Mouse (Mus musculus): ENCODE results near the gene Fam163b. TPM values are rescaled to one million over a fixed set of nuclear protein-coding genes. Genes with fewer than 3 reads are reported as not detected.

Fam163b gene
- not detected in 2 replicates for polyA plus RNA-seq (2015; fragmentation: Nextera tagmentation; extraction: Ambion mirVana)

DNA sequence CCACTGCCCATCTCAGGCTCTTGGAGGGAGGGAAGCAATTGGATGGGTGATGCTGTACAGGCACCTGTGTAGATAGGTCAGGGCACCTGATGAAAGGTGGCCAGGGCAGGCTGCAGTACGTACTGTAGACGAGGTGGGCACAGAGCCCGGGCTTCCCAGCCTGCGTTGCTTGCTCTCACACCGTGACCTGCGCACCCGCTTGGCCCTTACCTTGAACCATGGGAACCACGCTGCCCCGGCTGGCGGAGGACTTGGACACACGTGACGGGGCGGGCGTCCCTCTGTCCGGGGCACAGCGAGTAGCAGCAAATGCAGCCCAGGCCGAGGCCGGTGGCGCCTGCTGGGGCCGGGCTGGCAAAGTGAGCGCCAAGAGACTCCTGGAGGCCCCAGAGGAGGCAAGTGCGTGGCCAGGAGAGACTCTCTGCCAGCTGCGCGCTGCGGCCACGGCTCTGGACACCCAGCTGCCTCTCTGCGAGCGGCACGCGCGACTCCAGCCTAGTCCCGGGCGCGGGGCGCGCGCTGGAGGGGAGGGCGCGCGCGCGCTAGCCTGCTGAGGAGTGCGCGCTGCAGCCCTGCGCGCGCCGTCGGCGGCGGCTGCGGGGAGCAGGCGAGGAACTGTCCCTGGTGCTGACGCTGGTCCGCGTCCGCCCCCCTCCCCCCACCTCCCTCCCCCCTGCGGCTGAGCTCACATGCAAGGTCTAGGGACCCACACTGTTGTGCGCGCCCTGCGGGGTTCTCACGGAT, at the start of gene Fam163b:
TSS of gene Fam163b (minus strand) at position 542 of the 744 bp plus-strand sequence.
- no peak within 1 kb of the TSS for H3K9ac ChIP-seq (ENCODE audit: low read depth, low read length)
- H3K4me3 ChIP-seq (replicated peaks; ENCODE audit: low read depth, low read length), result peak within 1 kb of the TSS; percentile 26; the same call in 1 of the 2 replicates
- peak within 1 kb of the TSS; percentile 73 for H3K4me2 ChIP-seq (ENCODE audit: low read length)
- no peaks in the 10 kb centered on the region for H3K36me3 ChIP-seq (ENCODE audit: insufficient read depth, low read length)
- H3K27ac ChIP-seq, result no peak within 1 kb of the TSS
- 1% methylated on average over 45 of the region's 62 CpGs for WGBS
- ATAC-seq (replicated peaks; ENCODE audit: low FRiP score, low read depth) (peak; percentile 75), DNase-seq (ENCODE audit: low spot score) (peak; percentile 74)
- no peak for TF ChIP-seq CTCF (IDR thresholded peaks at IDR 0.05; ENCODE audit: low read depth)
- H3K4me1 ChIP-seq (replicated peaks; ENCODE audit: insufficient read depth, low read length), result 0 out of 2 replicates have a peak, but pooled peaks cover 4% of the 10 kb centered on the region
- H3K27me3 ChIP-seq (ENCODE audit: insufficient read depth, low read length), result peaks cover 13% of the 10 kb centered on the region
- H3K9me3 ChIP-seq (replicated peaks; ENCODE audit: low read length), result no peaks in the 10 kb centered on the region

DNA sequence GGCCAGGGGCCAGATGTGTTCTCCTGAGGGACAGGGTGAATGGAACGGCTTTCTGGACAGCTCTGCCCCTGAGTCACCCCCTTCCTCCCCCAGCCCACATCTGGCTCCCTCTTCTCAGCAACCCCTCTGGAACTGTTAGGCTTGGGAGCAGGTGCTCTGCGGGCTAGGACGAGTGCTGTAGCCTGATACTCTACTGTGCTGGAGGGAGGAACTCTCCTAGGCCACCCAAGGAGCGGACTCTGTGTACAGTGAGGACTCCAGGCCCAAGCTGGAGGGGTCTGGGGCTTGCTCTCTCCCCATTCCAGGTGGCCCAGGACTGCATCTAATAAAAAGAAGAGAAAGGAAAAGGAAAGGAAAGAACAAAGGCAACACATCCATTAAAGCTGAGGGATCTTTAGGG, 47.7 kb upstream of the Fam163b start:
- Histone ChIP-seq H3K27ac (no peak overlapping the region), H3K9me3 (replicated peaks; ENCODE audit: low read length) (no peaks in the 10 kb centered on the region), H3K4me2 (ENCODE audit: low read length) (no peak overlapping the region), H3K27me3 (ENCODE audit: insufficient read depth, low read length) (no peaks in the 10 kb centered on the region), H3K9ac (ENCODE audit: low read depth, low read length) (no peak overlapping the region), H3K4me1 (replicated peaks; ENCODE audit: insufficient read depth, low read length) (no peaks in the 10 kb centered on the region), H3K4me3 (replicated peaks; ENCODE audit: low read depth, low read length) (no peak overlapping the region), H3K36me3 (ENCODE audit: insufficient read depth, low read length) (no peaks in the 10 kb centered on the region)
- peak; percentile 12 for DNase-seq (ENCODE audit: low spot score)
- 40% methylated on average over 4 of the region's 4 CpGs for WGBS
- TF ChIP-seq CTCF (IDR thresholded peaks at IDR 0.05; ENCODE audit: low read depth), result no peak
- ATAC-seq (replicated peaks; ENCODE audit: low FRiP score, low read depth), result 0 out of 2 replicates have a peak, but pooled peaks have one; percentile 43

DNA sequence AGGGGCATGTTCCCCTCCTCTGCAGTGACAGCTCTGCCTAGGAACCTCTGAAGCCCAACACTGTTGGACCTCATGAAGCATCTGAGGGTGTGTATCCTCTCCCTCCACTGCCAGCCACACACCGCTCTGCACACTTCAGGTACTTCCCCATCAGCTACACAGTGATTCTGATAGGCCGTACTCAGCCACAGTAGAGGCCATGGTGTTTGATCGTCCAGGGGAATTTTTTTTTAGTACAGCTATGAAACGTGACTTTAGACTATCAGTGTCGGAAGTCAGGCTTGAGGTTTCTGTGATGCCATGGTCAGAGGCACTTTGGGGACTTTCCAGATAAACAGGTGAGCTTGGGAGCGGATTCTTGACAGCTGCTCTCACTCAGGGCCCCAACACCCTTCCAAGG, 45.2 kb upstream of the Fam163b start:
- no peaks in the 10 kb centered on the region for H3K9me3 ChIP-seq (replicated peaks; ENCODE audit: low read length)
- no peaks in the 10 kb centered on the region for H3K36me3 ChIP-seq (ENCODE audit: insufficient read depth, low read length)
- DNase-seq (ENCODE audit: low spot score), result no peak
- no peak for TF ChIP-seq CTCF (IDR thresholded peaks at IDR 0.05; ENCODE audit: low read depth)
- WGBS, result 72% methylated on average over 6 of the region's 6 CpGs
- H3K27me3 ChIP-seq (ENCODE audit: insufficient read depth, low read length), result no peaks in the 10 kb centered on the region
- H3K4me1 ChIP-seq (replicated peaks; ENCODE audit: insufficient read depth, low read length), result no peaks in the 10 kb centered on the region
- no peak overlapping the region for H3K9ac ChIP-seq (ENCODE audit: low read depth, low read length)
- no peak overlapping the region for H3K27ac ChIP-seq
- ATAC-seq (replicated peaks; ENCODE audit: low FRiP score, low read depth), result no peak
- no peak overlapping the region for H3K4me3 ChIP-seq (replicated peaks; ENCODE audit: low read depth, low read length)
- no peak overlapping the region for H3K4me2 ChIP-seq (ENCODE audit: low read length)

DNA sequence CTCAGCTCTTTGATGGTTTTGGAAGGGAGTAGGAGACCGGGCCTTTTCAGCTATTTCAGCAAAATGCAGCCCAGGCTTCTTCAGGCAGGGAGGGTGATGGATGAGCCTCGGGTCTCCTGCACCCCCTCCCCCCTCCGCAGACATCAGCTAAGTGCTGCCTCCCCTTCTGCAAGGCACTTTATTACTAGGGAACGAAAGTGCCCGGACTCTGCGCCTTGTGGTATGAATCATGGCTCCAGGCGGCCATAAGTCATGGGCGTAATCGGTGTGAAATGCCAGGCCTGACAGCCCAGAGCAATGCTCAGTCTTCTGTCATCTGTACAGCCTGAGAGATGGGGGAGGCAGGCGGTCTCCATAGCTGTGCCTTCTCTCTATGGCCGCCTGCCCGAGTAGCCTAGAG, 41.4 kb upstream of the Fam163b start:
- H3K4me3 ChIP-seq (replicated peaks; ENCODE audit: low read depth, low read length), result no peak overlapping the region
- peak; percentile 14 for DNase-seq (ENCODE audit: low spot score)
- TF ChIP-seq CTCF (IDR thresholded peaks at IDR 0.05; ENCODE audit: low read depth), result no peak
- no peak overlapping the region for H3K27ac ChIP-seq
- no peaks in the 10 kb centered on the region for H3K9me3 ChIP-seq (replicated peaks; ENCODE audit: low read length)
- H3K36me3 ChIP-seq (ENCODE audit: insufficient read depth, low read length), result no peaks in the 10 kb centered on the region
- ATAC-seq (replicated peaks; ENCODE audit: low FRiP score, low read depth), result no peak
- no peak overlapping the region for H3K9ac ChIP-seq (ENCODE audit: low read depth, low read length)
- H3K4me2 ChIP-seq (ENCODE audit: low read length), result no peak overlapping the region
- no peaks in the 10 kb centered on the region for H3K4me1 ChIP-seq (replicated peaks; ENCODE audit: insufficient read depth, low read length)
- 26% methylated on average over 12 of the region's 12 CpGs for WGBS
- no peaks in the 10 kb centered on the region for H3K27me3 ChIP-seq (ENCODE audit: insufficient read depth, low read length)

DNA sequence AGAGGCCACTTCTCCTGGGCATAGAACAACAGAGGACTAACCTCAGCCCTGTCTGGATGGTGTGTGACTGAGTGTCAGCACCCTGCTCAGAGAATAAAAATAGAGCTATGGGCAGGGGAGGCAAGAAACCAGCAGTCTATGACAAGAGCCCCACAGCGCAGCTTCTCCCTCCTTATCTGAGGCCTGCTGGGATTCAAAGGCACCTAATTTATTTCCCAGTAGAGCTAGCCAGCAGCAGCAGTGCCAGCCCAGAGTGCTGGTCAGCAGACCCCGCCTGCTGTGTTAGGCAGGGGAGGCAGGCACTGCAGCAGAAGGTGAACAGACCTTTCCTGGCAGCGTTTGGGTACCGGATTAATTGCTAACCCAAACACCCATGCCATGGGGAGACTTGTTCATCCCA, 39.6 kb upstream of the Fam163b start:
- no peak for DNase-seq (ENCODE audit: low spot score)
- Histone ChIP-seq H3K9me3 (replicated peaks; ENCODE audit: low read length) (no peaks in the 10 kb centered on the region), H3K4me3 (replicated peaks; ENCODE audit: low read depth, low read length) (no peak overlapping the region), H3K9ac (ENCODE audit: low read depth, low read length) (no peak overlapping the region), H3K27ac (no peak overlapping the region), H3K27me3 (ENCODE audit: insufficient read depth, low read length) (no peaks in the 10 kb centered on the region), H3K36me3 (ENCODE audit: insufficient read depth, low read length) (no peaks in the 10 kb centered on the region), H3K4me1 (replicated peaks; ENCODE audit: insufficient read depth, low read length) (no peaks in the 10 kb centered on the region), H3K4me2 (ENCODE audit: low read length) (no peak overlapping the region)
- ATAC-seq (replicated peaks; ENCODE audit: low FRiP score, low read depth), result no peak
- no peak for TF ChIP-seq CTCF (IDR thresholded peaks at IDR 0.05; ENCODE audit: low read depth)
- 62% methylated on average over 4 of the region's 4 CpGs for WGBS

DNA sequence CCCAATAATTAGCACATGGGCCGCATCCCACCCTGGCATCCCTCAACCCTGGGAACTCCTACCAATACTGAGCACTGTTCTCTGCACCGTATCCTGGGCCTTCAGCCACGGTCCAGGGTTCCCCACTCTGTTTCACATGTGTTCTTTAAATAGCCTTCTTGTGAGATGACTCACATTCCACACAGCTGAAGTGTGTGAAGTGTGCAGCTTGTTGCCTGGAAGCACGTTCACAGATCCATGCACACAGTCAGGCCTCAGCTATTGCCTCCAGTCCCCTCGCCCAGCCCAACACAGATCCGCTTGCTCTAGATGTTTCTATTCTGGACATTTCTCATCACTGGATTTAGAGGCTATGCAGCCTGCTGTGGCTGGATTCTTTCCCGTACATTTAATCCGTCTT, 36.8 kb upstream of the Fam163b start:
- H3K27me3 ChIP-seq (ENCODE audit: insufficient read depth, low read length), result no peaks in the 10 kb centered on the region
- 70% methylated on average over 8 of the region's 8 CpGs for WGBS
- TF ChIP-seq CTCF (IDR thresholded peaks at IDR 0.05; ENCODE audit: low read depth), result no peak
- no peaks in the 10 kb centered on the region for H3K4me1 ChIP-seq (replicated peaks; ENCODE audit: insufficient read depth, low read length)
- no peak for DNase-seq (ENCODE audit: low spot score)
- H3K36me3 ChIP-seq (ENCODE audit: insufficient read depth, low read length), result no peaks in the 10 kb centered on the region
- no peak overlapping the region for H3K27ac ChIP-seq
- no peak overlapping the region for H3K4me2 ChIP-seq (ENCODE audit: low read length)
- H3K9me3 ChIP-seq (replicated peaks; ENCODE audit: low read length), result no peaks in the 10 kb centered on the region
- no peak for ATAC-seq (replicated peaks; ENCODE audit: low FRiP score, low read depth)
- no peak overlapping the region for H3K4me3 ChIP-seq (replicated peaks; ENCODE audit: low read depth, low read length)
- H3K9ac ChIP-seq (ENCODE audit: low read depth, low read length), result no peak overlapping the region

Data from kidney, postnatal 0 days (tissue).